Mouse (Mus musculus) erythroblast, embryonic 14.5 days (primary cell): ENCODE data around the gene Ccl26.

Experiments
- GATA1 ChIP-seq: IDR thresholded peaks from 2 replicates; pipeline ENCODE4 v1.6.1; 2012; ENCODE audit warnings: low read length, inconsistent platforms, mixed read lengths
- TAL1 ChIP-seq: IDR thresholded peaks from 3 replicates; pipeline ENCODE4 v1.6.1; 2012; ENCODE audit warnings: low read length, inconsistent platforms, mixed read lengths

GRCm38 (mm10) chr5:135524660-135525560 is 38.5 kb downstream of the Ccl26 start:
- TF ChIP-seq TAL1: no peak
- TF ChIP-seq GATA1: no peak
